Mouse (Mus musculus): ENCODE results near the gene Sesn1. TPM values are rescaled to one million over a fixed set of nuclear protein-coding genes. Genes with fewer than 3 reads are reported as not detected.
"Not testable (repeated sequence)": the region's sequence is repeated elsewhere in the genome, so short reads cannot be mapped to it uniquely, and the experiment has no call there.

The Sesn1 gene
- polyA plus RNA-seq, 1 experiment from 2014 or later = 27.3 TPM

DNA sequence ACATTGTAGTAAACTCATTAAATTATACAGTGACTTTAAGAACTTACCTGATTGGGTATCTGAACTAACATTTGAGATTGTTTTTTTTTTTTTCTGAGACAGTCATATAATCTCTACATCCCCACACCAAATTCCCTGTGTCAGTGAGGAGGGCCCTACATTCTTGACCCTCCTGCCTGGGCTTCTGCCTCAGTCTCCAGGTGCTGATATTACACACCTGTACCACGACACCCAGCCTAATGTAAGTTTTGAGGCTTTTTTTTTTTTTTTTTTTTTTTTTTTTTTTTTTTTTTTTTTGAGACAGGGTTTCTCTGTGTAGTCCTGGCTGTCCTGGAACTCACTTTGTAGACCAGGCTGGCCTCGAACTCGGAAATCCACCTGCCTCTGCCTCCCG is 13.5 kb downstream of the Sesn1 start:
- H3K9ac ChIP-seq (replicated peaks); H3K4me2 ChIP-seq (replicated peaks); H3K27ac ChIP-seq (replicated peaks); H3K4me1 ChIP-seq; H3K4me3 ChIP-seq; H3K27me3 ChIP-seq; ATAC-seq (ENCODE audit: low FRiP score, low read depth); H3K36me3 ChIP-seq; H3K9me3 ChIP-seq: not testable (repeated sequence)
- 93% methylated on average over 4 of the region's 4 CpGs for WGBS

DNA sequence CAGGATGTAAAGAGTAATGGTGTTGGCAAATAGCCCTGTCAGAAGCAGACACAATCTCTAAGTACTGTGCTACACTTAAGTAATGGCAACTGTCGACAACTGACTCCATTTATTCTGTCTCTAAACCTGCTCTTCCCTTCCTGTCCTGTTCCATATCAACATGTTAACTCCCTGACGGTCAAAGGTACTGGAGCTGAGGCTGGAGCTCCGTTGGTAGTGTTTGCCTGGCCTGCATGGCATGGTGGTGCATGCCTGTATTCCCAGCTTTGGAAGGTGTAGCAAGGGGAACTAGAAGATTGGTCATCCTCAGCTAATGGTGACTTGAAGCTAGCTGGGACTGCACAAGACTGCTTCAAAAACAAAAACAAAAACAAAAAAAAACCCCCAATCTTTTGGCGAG is 14.2 kb downstream of the Sesn1 start:
- Histone ChIP-seq H3K9ac (replicated peaks) (no peak overlapping the region), H3K4me2 (replicated peaks) (no peak overlapping the region), H3K36me3 (no peaks in the 10 kb centered on the region), H3K4me3 (no peak overlapping the region), H3K27me3 (no peaks in the 10 kb centered on the region), H3K27ac (replicated peaks) (no peak overlapping the region), H3K4me1 (no peaks in the 10 kb centered on the region), H3K9me3 (no peaks in the 10 kb centered on the region)
- no peak for ATAC-seq (ENCODE audit: low FRiP score, low read depth)
- WGBS = 89% methylated on average over 4 of the region's 4 CpGs

DNA sequence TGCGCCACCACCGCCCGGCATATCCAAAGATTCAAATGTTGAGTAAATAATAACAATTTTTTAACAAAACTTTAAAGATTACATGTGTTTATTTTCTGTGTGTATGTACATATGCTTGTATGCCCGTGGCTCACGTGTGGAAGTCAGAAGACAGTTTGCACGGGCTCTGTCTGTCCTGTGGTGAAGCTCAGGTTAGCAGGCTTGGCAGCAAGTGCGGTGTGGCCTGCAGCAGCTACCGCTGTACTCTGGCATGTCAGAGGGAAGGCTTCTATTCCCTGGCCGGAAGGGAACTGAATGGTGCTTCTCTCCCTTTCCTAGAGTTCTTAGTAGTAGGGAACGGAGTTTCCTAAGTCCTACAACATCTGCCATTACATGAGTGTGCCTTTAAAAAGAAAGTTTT is 15.3 kb downstream of the Sesn1 start:
- no peak for ATAC-seq (ENCODE audit: low FRiP score, low read depth)
- 88% methylated on average over 10 of the region's 10 CpGs for WGBS
- Histone ChIP-seq H3K4me1 (no peaks in the 10 kb centered on the region), H3K4me2 (replicated peaks) (no peak overlapping the region), H3K27me3 (no peaks in the 10 kb centered on the region), H3K4me3 (no peak overlapping the region), H3K27ac (replicated peaks) (no peak overlapping the region), H3K36me3 (no peaks in the 10 kb centered on the region), H3K9me3 (no peaks in the 10 kb centered on the region), H3K9ac (replicated peaks) (no peak overlapping the region)

DNA sequence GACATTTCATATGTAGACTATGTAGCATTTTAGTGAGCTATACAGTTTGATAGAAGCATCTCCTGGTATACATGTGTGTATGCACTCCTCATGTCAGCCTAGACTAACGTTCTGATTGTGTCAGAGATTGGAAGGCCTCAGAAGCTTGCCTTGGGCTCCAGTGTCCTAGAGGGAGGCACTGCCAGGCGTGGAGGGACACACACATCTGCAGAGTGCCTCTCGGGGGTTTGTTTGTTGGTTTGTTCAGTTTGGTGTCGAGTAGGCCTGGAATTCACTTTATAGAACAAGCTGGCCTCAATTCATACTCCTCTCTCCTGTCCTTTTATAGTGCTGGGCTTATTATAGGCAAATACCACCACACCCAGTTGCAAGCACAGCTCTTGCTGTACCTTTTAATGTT is 16.3 kb downstream of the Sesn1 start:
- Histone ChIP-seq H3K9me3 (no peaks in the 10 kb centered on the region), H3K9ac (replicated peaks) (no peak overlapping the region), H3K27me3 (no peaks in the 10 kb centered on the region), H3K27ac (replicated peaks) (no peak overlapping the region), H3K4me2 (replicated peaks) (no peak overlapping the region), H3K4me3 (no peak overlapping the region), H3K4me1 (no peaks in the 10 kb centered on the region), H3K36me3 (no peaks in the 10 kb centered on the region)
- 91% methylated on average over 4 of the region's 4 CpGs for WGBS
- ATAC-seq (ENCODE audit: low FRiP score, low read depth) = no peak

DNA sequence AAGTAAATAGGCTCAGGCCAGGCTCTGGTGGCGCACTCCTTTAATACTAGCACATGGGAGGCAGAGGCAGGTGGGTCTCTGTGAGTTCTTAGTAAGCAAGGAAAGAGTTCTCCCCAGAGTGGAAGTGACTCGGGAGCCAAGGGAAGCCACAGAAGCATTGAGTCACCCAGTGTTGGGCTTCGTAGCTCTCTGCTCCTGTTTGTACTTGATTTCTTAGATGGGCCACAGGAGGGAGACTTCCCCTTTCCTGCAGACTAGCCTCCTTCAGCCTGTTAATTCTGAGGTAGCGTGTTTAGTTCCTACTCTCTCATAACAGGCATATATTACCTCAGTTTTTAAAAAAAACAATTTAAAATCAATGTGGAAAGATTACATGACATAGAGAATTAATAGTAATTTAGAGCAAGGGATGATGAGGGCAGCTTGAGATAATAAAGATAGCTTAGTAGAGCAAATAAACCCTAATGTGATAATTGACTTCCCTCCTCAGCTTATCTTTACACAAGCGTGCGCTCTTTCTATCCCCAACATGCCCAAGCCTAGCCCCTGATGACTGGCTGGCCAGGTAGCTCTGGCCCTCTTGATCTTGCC is 16.9 kb downstream of the Sesn1 start:
- ATAC-seq (ENCODE audit: low FRiP score, low read depth) = no peak
- Histone ChIP-seq H3K4me3 (no peak overlapping the region), H3K27me3 (no peaks in the 10 kb centered on the region), H3K27ac (replicated peaks) (no peak overlapping the region), H3K9ac (replicated peaks) (no peak overlapping the region), H3K36me3 (no peaks in the 10 kb centered on the region), H3K9me3 (no peaks in the 10 kb centered on the region), H3K4me1 (no peaks in the 10 kb centered on the region), H3K4me2 (replicated peaks) (no peak overlapping the region)
- 86% methylated on average over 6 of the region's 6 CpGs for WGBS

DNA sequence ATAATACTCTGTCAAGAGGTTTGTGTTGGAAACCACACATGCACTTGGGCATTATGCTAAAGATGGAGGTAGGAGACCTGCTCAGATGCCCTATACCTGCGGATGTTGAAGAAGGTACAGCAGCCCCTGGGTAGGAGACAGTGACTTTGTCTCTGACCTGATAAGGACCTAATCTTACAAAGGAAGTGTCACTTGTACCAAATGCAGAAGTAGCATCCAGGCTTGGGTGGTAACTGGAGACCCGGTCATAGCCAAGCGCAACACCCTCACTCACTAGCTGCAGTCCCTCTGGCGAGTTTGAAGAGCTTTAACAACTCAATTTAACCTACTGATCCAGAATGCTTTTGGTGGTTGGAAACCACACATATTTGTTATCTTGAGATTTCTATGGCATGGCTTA is 18.0 kb downstream of the Sesn1 start:
- H3K27me3 ChIP-seq = no peaks in the 10 kb centered on the region
- H3K4me3 ChIP-seq = no peak overlapping the region
- no peaks in the 10 kb centered on the region for H3K36me3 ChIP-seq
- no peak overlapping the region for H3K27ac ChIP-seq (replicated peaks)
- H3K4me1 ChIP-seq = no peaks in the 10 kb centered on the region
- H3K9me3 ChIP-seq = no peaks in the 10 kb centered on the region
- WGBS = 93% methylated on average over 4 of the region's 4 CpGs
- H3K4me2 ChIP-seq (replicated peaks) = no peak overlapping the region
- ATAC-seq (ENCODE audit: low FRiP score, low read depth) = no peak
- no peak overlapping the region for H3K9ac ChIP-seq (replicated peaks)

DNA sequence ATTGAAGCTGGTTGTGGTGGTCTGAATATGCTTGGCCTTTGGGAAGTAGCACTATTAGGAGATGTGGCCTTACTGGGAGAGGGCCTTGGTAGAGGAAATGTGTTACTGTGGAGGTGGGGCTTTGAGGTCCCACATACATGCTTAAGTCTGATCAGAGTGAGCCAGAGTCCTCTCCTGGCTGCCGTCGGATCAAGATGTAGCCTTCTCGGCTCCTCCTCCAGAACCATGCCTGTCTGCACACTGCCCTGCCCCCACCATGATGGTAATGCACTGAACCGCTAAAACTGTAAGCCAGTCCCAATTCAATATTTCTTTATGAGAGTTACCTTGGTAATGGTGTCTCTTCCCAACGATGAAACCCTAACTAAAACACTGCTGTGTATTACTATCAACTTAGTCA is 19.5 kb downstream of the Sesn1 start:
- H3K9me3 ChIP-seq = no peaks in the 10 kb centered on the region
- no peak overlapping the region for H3K27ac ChIP-seq (replicated peaks)
- no peaks in the 10 kb centered on the region for H3K27me3 ChIP-seq
- no peak overlapping the region for H3K4me2 ChIP-seq (replicated peaks)
- no peak overlapping the region for H3K9ac ChIP-seq (replicated peaks)
- 83% methylated on average over 5 of the region's 5 CpGs for WGBS
- no peak overlapping the region for H3K4me3 ChIP-seq
- H3K36me3 ChIP-seq = no peaks in the 10 kb centered on the region
- no peak for ATAC-seq (ENCODE audit: low FRiP score, low read depth)
- no peaks in the 10 kb centered on the region for H3K4me1 ChIP-seq

DNA sequence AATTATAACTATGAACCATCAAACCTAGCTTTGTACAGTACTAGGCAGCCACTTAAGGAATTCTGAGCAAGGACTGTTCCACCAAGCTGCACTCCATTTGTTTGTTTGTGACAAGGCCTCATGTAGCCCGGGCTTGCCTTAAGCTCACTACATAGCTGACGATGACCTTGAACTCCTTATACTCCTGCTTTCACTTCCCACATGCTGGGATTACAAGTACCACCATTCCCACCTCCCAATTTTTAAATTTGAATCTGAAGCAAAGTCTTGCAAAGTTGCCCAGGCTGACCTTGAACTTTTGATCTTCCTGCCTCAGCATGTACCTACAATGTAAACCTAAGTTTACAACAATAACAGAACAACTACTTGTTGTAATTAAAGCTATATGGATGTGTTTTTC is 20.2 kb downstream of the Sesn1 start:
- H3K36me3 ChIP-seq = no peaks in the 10 kb centered on the region
- H3K4me1 ChIP-seq = no peaks in the 10 kb centered on the region
- H3K4me3 ChIP-seq = no peak overlapping the region
- H3K27ac ChIP-seq (replicated peaks) = no peak overlapping the region
- 92% methylated on average over 2 of the region's 2 CpGs for WGBS
- no peak for ATAC-seq (ENCODE audit: low FRiP score, low read depth)
- no peak overlapping the region for H3K9ac ChIP-seq (replicated peaks)
- H3K27me3 ChIP-seq = no peaks in the 10 kb centered on the region
- H3K9me3 ChIP-seq = no peaks in the 10 kb centered on the region
- no peak overlapping the region for H3K4me2 ChIP-seq (replicated peaks)

DNA sequence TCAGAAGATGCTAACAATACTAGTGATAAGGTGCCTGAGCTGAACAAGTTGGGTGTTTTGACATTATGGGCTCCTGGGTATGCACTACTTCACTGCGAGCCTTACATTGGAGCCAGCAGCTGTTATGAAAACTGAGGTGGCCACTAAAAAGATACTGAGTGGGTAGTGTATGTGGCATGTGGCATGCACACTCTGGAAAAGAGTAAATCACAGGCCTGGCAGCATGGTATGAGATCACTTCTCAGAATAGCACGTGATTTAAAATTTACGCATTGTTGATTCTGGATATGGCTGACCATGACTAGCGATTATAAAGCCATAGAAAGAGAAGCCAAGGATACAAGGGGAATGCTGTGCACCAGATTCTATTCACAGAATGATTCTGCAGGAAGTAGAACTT is 20.7 kb downstream of the Sesn1 start:
- WGBS = 63% methylated on average over 4 of the region's 4 CpGs
- no peak for ATAC-seq (ENCODE audit: low FRiP score, low read depth)

DNA sequence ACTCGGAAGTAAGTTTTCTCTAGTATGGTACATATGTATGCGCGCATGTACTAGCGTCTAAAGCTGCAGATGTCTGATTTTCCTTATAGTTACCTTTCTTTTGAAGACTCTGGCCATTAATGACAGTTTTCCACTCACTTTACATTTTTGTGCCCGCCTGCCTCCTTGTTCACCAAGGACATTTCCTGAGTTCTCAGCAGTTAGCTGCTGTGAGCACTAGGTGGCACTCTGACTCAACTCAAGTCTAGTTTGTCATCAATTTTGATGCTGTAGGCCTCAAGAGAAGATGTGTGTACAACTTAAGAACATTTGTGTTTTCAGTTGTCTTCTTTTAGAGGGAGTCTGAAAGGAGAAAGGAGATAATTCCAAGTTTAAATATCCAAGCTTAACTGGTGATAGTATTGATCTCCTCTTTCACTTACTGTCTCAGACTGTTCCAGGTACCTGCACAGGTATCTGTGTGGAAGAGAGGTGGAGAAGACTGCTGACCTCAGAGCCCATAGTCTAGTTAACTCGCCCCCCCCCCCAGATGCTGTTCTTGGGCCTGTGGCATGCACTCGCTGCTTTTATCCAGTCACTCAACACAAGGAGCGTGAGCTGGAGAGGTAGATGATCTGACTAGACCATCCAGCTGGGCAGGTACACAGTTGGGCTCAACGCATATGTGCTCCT is 21.3 kb downstream of the Sesn1 start:
- Histone ChIP-seq H3K9me3 (no peaks in the 10 kb centered on the region), H3K27me3 (no peaks in the 10 kb centered on the region), H3K4me3 (no peak overlapping the region), H3K4me1 (no peaks in the 10 kb centered on the region), H3K4me2 (replicated peaks) (no peak overlapping the region), H3K27ac (replicated peaks) (no peak overlapping the region), H3K9ac (replicated peaks) (no peak overlapping the region), H3K36me3 (no peaks in the 10 kb centered on the region)
- no peak for ATAC-seq (ENCODE audit: low FRiP score, low read depth)
- 55% methylated on average over 9 of the region's 9 CpGs for WGBS

More for the DNA sequence above, 20.7 kb downstream of the Sesn1 start:
- Histone ChIP-seq H3K9ac (replicated peaks) (no peak overlapping the region), H3K9me3 (no peaks in the 10 kb centered on the region), H3K27me3 (no peaks in the 10 kb centered on the region), H3K4me3 (no peak overlapping the region), H3K4me1 (no peaks in the 10 kb centered on the region), H3K27ac (replicated peaks) (no peak overlapping the region), H3K4me2 (replicated peaks) (no peak overlapping the region), H3K36me3 (no peaks in the 10 kb centered on the region)

DNA sequence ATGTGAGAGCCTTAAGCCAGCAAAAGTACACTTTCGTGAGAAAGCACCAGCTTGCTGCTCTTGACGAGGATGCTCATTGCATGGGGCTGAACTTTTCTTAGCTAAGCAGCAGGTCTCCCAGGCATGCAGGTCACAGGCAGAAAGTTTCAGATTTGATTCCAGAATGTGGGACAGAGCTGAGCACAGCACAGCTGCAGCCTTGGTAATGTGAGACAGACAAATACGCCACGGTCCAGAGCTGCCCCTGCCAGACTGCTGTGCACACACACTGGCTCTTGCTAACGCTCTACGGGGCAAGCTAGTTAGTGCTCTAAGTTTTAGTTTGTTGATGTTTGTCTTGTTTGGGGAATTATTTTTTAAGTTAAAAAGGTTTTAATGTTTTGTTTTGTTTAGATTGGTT is 22.5 kb downstream of the Sesn1 start:
- no peaks in the 10 kb centered on the region for H3K36me3 ChIP-seq
- no peak overlapping the region for H3K4me2 ChIP-seq (replicated peaks)
- no peak overlapping the region for H3K4me3 ChIP-seq
- no peak overlapping the region for H3K27ac ChIP-seq (replicated peaks)
- no peak overlapping the region for H3K9ac ChIP-seq (replicated peaks)
- peaks cover 4% of the 10 kb centered on the region for H3K9me3 ChIP-seq
- no peak for ATAC-seq (ENCODE audit: low FRiP score, low read depth)
- no peaks in the 10 kb centered on the region for H3K4me1 ChIP-seq
- no peaks in the 10 kb centered on the region for H3K27me3 ChIP-seq
- 73% methylated on average over 6 of the region's 6 CpGs for WGBS

DNA sequence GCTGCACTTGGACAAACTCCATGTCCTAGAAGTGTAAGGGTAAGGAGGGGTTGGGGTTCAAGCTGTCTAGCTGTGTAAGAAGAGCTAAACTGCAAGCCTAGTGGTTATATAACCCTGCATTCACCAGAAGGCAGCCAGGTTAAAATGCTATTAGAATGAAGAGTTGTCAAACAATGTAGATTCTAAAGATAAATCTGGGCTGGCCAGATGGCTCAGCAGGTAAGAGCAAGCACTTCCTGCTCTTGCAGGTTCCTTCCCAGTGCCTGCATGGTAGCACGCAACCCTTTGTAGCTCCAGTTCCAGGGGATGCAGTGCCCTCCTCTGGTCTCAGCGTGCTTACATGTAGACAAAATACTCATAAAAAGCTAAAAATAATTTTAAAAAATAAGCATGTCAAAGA is 24.4 kb downstream of the Sesn1 start:
- peaks cover 4% of the 10 kb centered on the region for H3K9me3 ChIP-seq
- H3K4me2 ChIP-seq (replicated peaks) = no peak overlapping the region
- no peaks in the 10 kb centered on the region for H3K4me1 ChIP-seq
- H3K36me3 ChIP-seq = no peaks in the 10 kb centered on the region
- no peak for ATAC-seq (ENCODE audit: low FRiP score, low read depth)
- 90% methylated on average over 2 of the region's 2 CpGs for WGBS
- no peak overlapping the region for H3K27ac ChIP-seq (replicated peaks)
- H3K4me3 ChIP-seq = no peak overlapping the region
- H3K27me3 ChIP-seq = no peaks in the 10 kb centered on the region
- H3K9ac ChIP-seq (replicated peaks) = no peak overlapping the region

DNA sequence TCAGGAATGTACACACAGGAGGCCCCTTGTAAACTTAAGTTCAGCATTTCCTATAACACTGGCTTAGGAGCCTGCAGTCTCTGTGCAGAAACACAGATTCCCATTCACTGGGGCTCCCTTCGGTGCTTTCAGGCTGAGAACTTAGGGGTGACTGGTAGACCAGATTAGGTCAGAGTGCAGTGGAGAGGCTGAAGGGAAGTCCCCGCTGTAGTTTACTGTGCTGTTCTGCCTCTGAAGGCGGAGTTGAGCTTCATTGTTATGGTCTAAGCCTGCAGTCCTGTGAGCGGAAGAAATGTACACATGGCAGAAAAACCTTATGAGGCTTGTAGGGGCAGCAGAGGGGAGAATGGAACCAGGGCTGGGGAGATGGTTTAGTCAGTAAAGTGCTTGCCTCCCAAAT is 29.2 kb downstream of the Sesn1 start:
- no peak for ATAC-seq (ENCODE audit: low FRiP score, low read depth)
- 83% methylated on average over 4 of the region's 4 CpGs for WGBS

More for the DNA sequence above, 29.2 kb downstream of the Sesn1 start:
- no peak overlapping the region for H3K4me2 ChIP-seq (replicated peaks)
- no peak overlapping the region for H3K27ac ChIP-seq (replicated peaks)
- no peaks in the 10 kb centered on the region for H3K4me1 ChIP-seq
- no peak overlapping the region for H3K9ac ChIP-seq (replicated peaks)
- H3K27me3 ChIP-seq = no peaks in the 10 kb centered on the region
- H3K9me3 ChIP-seq = peaks cover 4% of the 10 kb centered on the region
- no peak overlapping the region for H3K4me3 ChIP-seq
- no peaks in the 10 kb centered on the region for H3K36me3 ChIP-seq

Data from midbrain, embryonic 12.5 days (tissue).